Mouse (Mus musculus) ES-Bruce4 (cell line): Measurements from ENCODE around the gene Kif13a. TPM values are rescaled to one million over a fixed set of nuclear protein-coding genes. Genes with fewer than 3 reads are reported as not detected.
A peak's percentile ranks its signal among the peaks of the same experiment; 100 is the strongest.

ENCODE experiments used
- H3K27ac ChIP-seq: 2 replicates; pipeline ENCODE4 v1.5.1; 2012; ENCODE audit warnings: low read length, inconsistent platforms; ENCODE audit not compliant: insufficient read depth
- H3K27me3 ChIP-seq: 2 replicates; pipeline ENCODE4 v1.6.1; 2012; ENCODE audit warnings: mild to moderate bottlenecking, low read length, inconsistent platforms; ENCODE audit not compliant: control insufficient read depth, poor library complexity, insufficient read depth, severe bottlenecking
- H3K36me3 ChIP-seq: 2 replicates; pipeline ENCODE4 v1.6.1; 2012; ENCODE audit warnings: inconsistent platforms, mild to moderate bottlenecking, low read length, moderate library complexity; ENCODE audit not compliant: control insufficient read depth, poor library complexity, insufficient read depth, severe bottlenecking
- H3K4me1 ChIP-seq: one replicate; pipeline ENCODE4 v1.8.1; 2011; ENCODE audit warnings: low read length; ENCODE audit not compliant: control insufficient read depth, insufficient read depth
- H3K4me3 ChIP-seq: 2 replicates; pipeline ENCODE4 v1.5.1; 2011; ENCODE audit warnings: low read depth, mild to moderate bottlenecking, low read length
- H3K9ac ChIP-seq: 2 replicates; pipeline ENCODE4 v1.6.1; 2012; ENCODE audit warnings: low read depth, mild to moderate bottlenecking, inconsistent platforms; ENCODE audit not compliant: poor library complexity, severe bottlenecking
- H3K9me3 ChIP-seq: replicated peaks from 2 replicates; pipeline ENCODE4 v1.6.1; 2012; ENCODE audit warnings: mild to moderate bottlenecking, low read length, inconsistent platforms; ENCODE audit not compliant: control insufficient read depth, poor library complexity, insufficient read depth, severe bottlenecking
- CTCF ChIP-seq: IDR thresholded peaks from one replicate; pipeline ENCODE4 v1.8.1; 2011; ENCODE audit warnings: low read depth, low read length
- EP300 ChIP-seq: IDR thresholded peaks from 2 replicates; pipeline ENCODE4 v1.6.1; 2011; ENCODE audit warnings: low read depth, low read length; ENCODE audit not compliant: insufficient read depth
- POLR2A ChIP-seq: IDR thresholded peaks from one replicate; pipeline ENCODE4 v1.8.1; 2011; ENCODE audit warnings: low read length; ENCODE audit not compliant: insufficient read depth
- polyA plus RNA-seq: library from polyadenylated mRNA; stranded (reverse); fragments of >200 nt; gene quantifications from 2 replicates; pipeline ENCODE4 v1.2.4, GENCODE M21; 2011; ENCODE audit warnings: low read depth; ENCODE audit not compliant: missing spikeins, insufficient read depth, insufficient read length

Gene Kif13a
- polyA plus RNA-seq, 1 experiment: 41.1 TPM

DNA sequence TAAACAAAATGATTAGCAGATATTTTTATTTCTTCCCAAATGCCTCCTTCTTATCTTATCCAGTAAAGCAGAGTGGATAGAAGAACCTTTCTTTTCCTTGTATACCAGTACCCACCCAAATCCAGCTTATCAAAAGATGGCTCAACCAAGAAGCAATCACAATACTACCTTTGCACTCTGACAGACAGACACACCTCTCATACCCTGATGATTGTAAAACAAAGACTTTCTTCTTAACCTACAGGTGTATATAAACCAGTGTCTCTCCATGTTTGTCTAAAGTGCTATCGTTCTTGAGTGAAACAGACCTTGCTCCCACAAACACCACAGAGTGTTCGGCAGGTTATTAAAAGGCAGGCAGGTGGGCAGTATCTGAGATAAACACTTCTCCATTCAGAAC lies 70.5 kb downstream of the Kif13a start:
- Histone ChIP-seq H3K27me3 (no peaks in the 10 kb centered on the region), H3K4me3 (no peak overlapping the region), H3K9ac (no peak overlapping the region), H3K27ac (no peak overlapping the region), H3K9me3 (no peaks in the 10 kb centered on the region), H3K36me3 (no peaks in the 10 kb centered on the region), H3K4me1 (no peaks in the 10 kb centered on the region)
- TF ChIP-seq EP300 (no peak), CTCF (no peak), POLR2A (no peak)

GRCm38 (mm10) chr13:46858835-46859152 lies 70.9 kb downstream of the Kif13a start:
- no peak overlapping the region for H3K27ac ChIP-seq
- H3K27me3 ChIP-seq: no peaks in the 10 kb centered on the region
- H3K9me3 ChIP-seq: no peaks in the 10 kb centered on the region
- TF ChIP-seq EP300 (no peak), CTCF (no peak), POLR2A (no peak)
- H3K4me1 ChIP-seq: no peaks in the 10 kb centered on the region
- no peak overlapping the region for H3K9ac ChIP-seq
- H3K4me3 ChIP-seq: no peak overlapping the region
- no peaks in the 10 kb centered on the region for H3K36me3 ChIP-seq

DNA sequence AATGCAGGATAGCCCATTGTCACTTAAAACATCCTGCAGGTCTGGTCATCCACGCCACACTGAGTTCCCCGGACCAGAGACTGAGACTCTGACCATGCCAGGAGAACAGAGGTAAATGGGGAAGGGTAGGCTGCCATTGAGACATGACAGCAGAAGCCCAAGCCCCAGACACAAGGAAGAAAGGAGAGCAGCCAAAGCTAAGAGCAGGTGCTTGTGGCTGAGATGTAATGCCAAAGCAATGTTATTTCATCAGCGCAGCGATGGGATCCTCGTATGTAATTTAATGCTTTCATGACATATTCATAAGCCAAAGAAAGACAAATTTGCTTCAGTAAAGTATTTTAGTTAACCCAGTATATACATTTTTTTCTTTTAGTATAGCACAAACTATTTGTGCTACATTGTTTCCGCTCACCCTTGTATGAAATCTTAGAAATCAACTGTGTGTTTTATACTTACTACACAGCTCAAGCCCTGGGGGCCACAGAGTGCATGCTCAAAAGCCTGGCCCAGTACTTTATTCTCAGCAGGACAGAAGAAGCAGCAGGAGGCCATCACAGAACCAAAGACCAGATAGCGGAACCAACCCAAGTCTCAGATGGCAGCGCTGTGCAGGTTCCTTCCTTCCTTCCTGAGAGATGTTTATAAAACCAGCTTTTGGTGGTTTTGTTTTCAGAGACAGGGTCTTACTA lies 71.4 kb downstream of the Kif13a start:
- no peak overlapping the region for H3K9ac ChIP-seq
- no peaks in the 10 kb centered on the region for H3K27me3 ChIP-seq
- TF ChIP-seq POLR2A (no peak), CTCF (no peak), EP300 (no peak)
- no peak overlapping the region for H3K4me3 ChIP-seq
- H3K36me3 ChIP-seq: no peaks in the 10 kb centered on the region
- no peaks in the 10 kb centered on the region for H3K4me1 ChIP-seq
- no peak overlapping the region for H3K27ac ChIP-seq
- H3K9me3 ChIP-seq: no peaks in the 10 kb centered on the region

DNA sequence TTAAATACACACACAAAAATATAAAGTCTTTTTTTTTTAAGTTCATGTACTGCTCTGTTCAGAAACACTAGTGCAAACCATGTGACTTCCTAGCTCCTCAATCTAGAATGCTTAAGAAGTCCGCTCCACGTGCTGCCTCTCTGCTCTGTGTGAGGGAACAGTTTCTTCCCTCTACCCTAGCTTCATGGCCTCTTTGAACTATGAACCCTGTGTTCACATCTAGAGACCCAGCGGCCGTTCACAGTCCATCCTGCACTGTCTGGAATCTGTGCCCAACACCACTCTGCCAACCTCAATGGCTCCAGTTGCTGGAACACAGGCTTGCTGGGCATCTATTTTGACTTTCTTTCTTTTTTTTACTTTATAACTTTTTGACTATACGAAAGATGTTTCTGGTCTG lies 75.2 kb downstream of the Kif13a start:
- Histone ChIP-seq H3K4me3 (no peak overlapping the region), H3K27me3 (no peaks in the 10 kb centered on the region), H3K27ac (no peak overlapping the region), H3K4me1 (no peaks in the 10 kb centered on the region), H3K9me3 (no peaks in the 10 kb centered on the region), H3K36me3 (no peaks in the 10 kb centered on the region), H3K9ac (no peak overlapping the region)
- no peak for TF ChIP-seq EP300
- no peak for TF ChIP-seq CTCF
- no peak for TF ChIP-seq POLR2A

DNA sequence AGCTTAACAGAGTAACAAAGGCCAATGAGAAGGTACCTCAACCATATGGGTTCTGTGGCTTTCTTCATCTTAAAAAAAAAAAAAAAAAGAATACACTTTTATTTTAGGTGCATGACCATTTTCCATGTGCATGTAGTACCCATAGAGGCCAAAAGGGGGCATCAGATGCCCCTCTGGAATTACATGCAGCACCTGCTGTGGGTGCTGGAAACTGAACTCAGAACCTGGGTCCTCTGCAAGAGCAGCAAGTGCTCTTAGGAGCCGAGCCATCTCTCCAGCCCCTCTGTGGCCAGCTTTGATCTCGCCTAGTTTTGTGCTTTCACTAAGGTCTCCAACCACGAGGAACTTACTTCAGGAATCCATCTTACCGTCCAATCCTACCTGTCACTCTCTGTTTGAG lies 77.2 kb downstream of the Kif13a start:
- Histone ChIP-seq H3K4me1 (no peaks in the 10 kb centered on the region), H3K9ac (no peak overlapping the region), H3K4me3 (no peak overlapping the region), H3K27ac (no peak overlapping the region), H3K27me3 (no peaks in the 10 kb centered on the region), H3K9me3 (no peaks in the 10 kb centered on the region), H3K36me3 (no peaks in the 10 kb centered on the region)
- TF ChIP-seq CTCF: peak; percentile 25
- TF ChIP-seq POLR2A: no peak
- TF ChIP-seq EP300: no peak

GRCm38 (mm10) chr13:46845456-46845855 lies 84.2 kb downstream of the Kif13a start:
- Histone ChIP-seq H3K9ac (no peak overlapping the region), H3K27ac (no peak overlapping the region), H3K4me1 (no peaks in the 10 kb centered on the region), H3K9me3 (no peaks in the 10 kb centered on the region), H3K4me3 (no peak overlapping the region), H3K36me3 (no peaks in the 10 kb centered on the region), H3K27me3 (no peaks in the 10 kb centered on the region)
- TF ChIP-seq POLR2A (no peak), CTCF (no peak), EP300 (no peak)
